Mouse (Mus musculus) thymus, postnatal 0 days (tissue): Measurements from ENCODE around the gene Plgrkt. TPM values are rescaled to one million over a fixed set of nuclear protein-coding genes. Genes with fewer than 3 reads are reported as not detected.

Experiments
- polyA plus RNA-seq: library from polyadenylated mRNA; unstranded; fragments of >200 nt; fragmentation: Nextera tagmentation; extraction: Ambion mirVana; gene quantifications from 2 replicates; pipeline ENCODE4 v1.2.1, GENCODE M21; 2015

Plgrkt gene
- polyA plus RNA-seq, 1 experiment from 2014 or later, result 308 TPM

Other genes starting within 250 kb of the Plgrkt start
- gene Jak2, start 115.6 kb downstream of the Plgrkt start, polyA plus RNA-seq, result 15.8 and 16.7 TPM in 2 replicates
- gene Insl6, start 42.0 kb downstream of the Plgrkt start, polyA plus RNA-seq, result 13.5 and 15.1 TPM in 2 replicates
- 0.51 and 0.59 TPM in 2 replicates for gene Rln1, start 32.7 kb downstream of the Plgrkt start, polyA plus RNA-seq
- 11.3 and 12.0 TPM in 2 replicates for gene Cd274, start 65 bp upstream of the Plgrkt start, polyA plus RNA-seq
- gene Pdcd1lg2, start 43.5 kb upstream of the Plgrkt start, polyA plus RNA-seq, result 4.6 and 4.9 TPM in 2 replicates
- 13.4 and 16.5 TPM in 2 replicates for gene Ric1, start 154.9 kb upstream of the Plgrkt start, polyA plus RNA-seq